ENCODE assay signal across 8 mouse cellular contexts in the genomic region with DNA sequence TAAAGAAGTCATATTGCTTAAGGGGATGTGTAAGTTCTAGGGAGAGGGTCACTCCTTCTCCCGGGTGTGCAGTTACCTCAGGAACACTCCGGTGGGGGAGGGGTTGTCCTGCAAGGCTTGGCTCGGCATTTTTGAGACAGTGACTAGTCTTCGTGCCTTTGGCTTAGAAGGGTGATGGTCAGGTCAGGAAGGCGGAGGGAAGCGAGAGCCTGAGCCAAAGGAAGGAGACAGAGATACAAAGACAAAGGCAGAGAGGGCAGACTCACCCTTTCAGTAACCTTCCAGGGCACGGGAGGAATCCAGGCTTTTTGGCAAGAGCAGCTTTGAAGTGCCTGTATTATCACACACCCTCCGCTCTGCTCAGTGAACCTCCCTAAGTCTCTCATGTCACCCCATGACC. TPM values are rescaled to one million over a fixed set of nuclear protein-coding genes. Genes with fewer than 3 reads are reported as not detected.
DNase-seq lines count a peak whose midpoint lies in the region; ATAC-seq lines count a peak whose summit lies in the region.

No protein-coding gene starts in this region.

- no peak overlapping the region; the same call in 1 of the 2 replicates for H3K4me3 ChIP-seq in heart, embryonic 10.5 days
- H3K4me3 ChIP-seq in liver, embryonic 16.5 days (ENCODE audit: low read depth, low read length), result no peak overlapping the region

- H3K27ac ChIP-seq in heart, embryonic 10.5 days, result peak overlapping the region; percentile 92
- H3K27ac ChIP-seq in liver, embryonic 16.5 days (ENCODE audit: low read length), result peak overlapping the region; percentile 77

- H3K9me3 ChIP-seq in heart, embryonic 10.5 days, result no peaks in the 10 kb centered on the region
- no peaks in the 10 kb centered on the region for H3K9me3 ChIP-seq in liver, embryonic 16.5 days (replicated peaks; ENCODE audit: control insufficient read depth, low read length)

- ATAC-seq in liver, embryonic 16.5 days (ENCODE audit: low read depth), result no peak
- no peak for ATAC-seq in cerebellum, adult (ENCODE audit: insufficient number of reproducible peaks, low FRiP score, low TSS enrichment)

- H3K9ac ChIP-seq in liver, embryonic 16.5 days (ENCODE audit: low read depth, low read length), result no peak overlapping the region; the same call in 1 of the 2 replicates

- no peak for DNase-seq in heart, embryonic 10.5 days (ENCODE audit: low spot score)
- DNase-seq in heart, adult 8-10 months (ENCODE audit: low spot score), result no peak
- peak; percentile 69 for DNase-seq in adrenal gland, postnatal 10 days
- peak; percentile 54 for DNase-seq in kidney, adult 11 months
- DNase-seq in spleen, postnatal 4 days (ENCODE audit: low spot score in 2 of 2), result no peak
- DNase-seq in right cerebral cortex, postnatal 14 days, result no peak

- H3K4me1 ChIP-seq in heart, embryonic 10.5 days, result peaks cover 51% of the 10 kb centered on the region
- peaks cover 72% of the 10 kb centered on the region for H3K4me1 ChIP-seq in liver, embryonic 16.5 days (ENCODE audit: control insufficient read depth, low read depth, low read length)

- H3K36me3 ChIP-seq in heart, embryonic 10.5 days, result peaks cover 10% of the 10 kb centered on the region
- H3K36me3 ChIP-seq in liver, embryonic 16.5 days (ENCODE audit: control insufficient read depth, insufficient read depth), result no peaks in the 10 kb centered on the region; the same call in 1 of the 2 replicates

- no peak overlapping the region for H3K4me2 ChIP-seq in liver, embryonic 16.5 days (ENCODE audit: low read depth, low read length)

- WGBS in heart, embryonic 10.5 days, result 35% methylated on average over 8 of the region's 8 CpGs
- WGBS in liver, embryonic 16.5 days (ENCODE audit: insufficient replicate concordance), result 48% methylated on average over 8 of the region's 8 CpGs

- H3K27me3 ChIP-seq in heart, embryonic 10.5 days (ENCODE audit: insufficient read depth, poor library complexity, severe bottlenecking), result no peaks in the 10 kb centered on the region
- H3K27me3 ChIP-seq in liver, embryonic 16.5 days (ENCODE audit: control insufficient read depth, insufficient read depth, low read depth, low read length), result no peaks in the 10 kb centered on the region

RNA-seq across cellular contexts. Expression of a gene that starts 1.4 kb away (rescaled TPM):
- polyA plus RNA-seq in heart, embryonic 10.5 days (2016; fragmentation: Nextera tagmentation; extraction: Ambion mirVana), result 427 and 466 TPM in 2 replicates
- total RNA-seq in heart, adult 8-10 months (2022), result 100 to 1,000 TPM; 175 to 339 (median 222) TPM
- total RNA-seq in adrenal gland, postnatal 10 days (2021), result 100 to 1,000 TPM; 601 to 606 TPM
- 295 and 318 TPM in 2 replicates for polyA plus RNA-seq in liver, embryonic 16.5 days (2015; fragmentation: Nextera tagmentation; extraction: Ambion mirVana)

RNA-seq across cellular contexts. Expression of a gene that starts 9.6 kb away (rescaled TPM):
- polyA plus RNA-seq in heart, embryonic 10.5 days (2016; fragmentation: Nextera tagmentation; extraction: Ambion mirVana), result 45.8 and 70.0 TPM in 2 replicates
- total RNA-seq in heart, adult 8-10 months (2022), result 10 to 100 TPM; 14.7 to 17.9 (median 17.1) TPM
- total RNA-seq in adrenal gland, postnatal 10 days (2021), result 10 to 100 TPM; 34.4 to 35.2 TPM
- polyA plus RNA-seq in liver, embryonic 16.5 days (2015; fragmentation: Nextera tagmentation; extraction: Ambion mirVana), result 24.0 and 25.1 TPM in 2 replicates

RNA-seq across cellular contexts. Expression of a gene that starts 11.4 kb away (rescaled TPM):
- polyA plus RNA-seq in heart, embryonic 10.5 days (2016; fragmentation: Nextera tagmentation; extraction: Ambion mirVana), result 26.5 and 35.7 TPM in 2 replicates
- 1 to 10 TPM in 2 of 4 experiments, under 1 TPM in 2; 0.69 to 1.0 (median 0.88) TPM for total RNA-seq in heart, adult 8-10 months (2022)
- total RNA-seq in adrenal gland, postnatal 10 days (2021), result 1 to 10 TPM; 5.2 to 6.1 TPM
- 2.7 and 3.1 TPM in 2 replicates for polyA plus RNA-seq in liver, embryonic 16.5 days (2015; fragmentation: Nextera tagmentation; extraction: Ambion mirVana)

RNA-seq across cellular contexts. Expression of a gene that starts 22.4 kb away (rescaled TPM):
- polyA plus RNA-seq in heart, embryonic 10.5 days (2016; fragmentation: Nextera tagmentation; extraction: Ambion mirVana), result 63.6 and 68.2 TPM in 2 replicates
- total RNA-seq in heart, adult 8-10 months (2022), result 10 to 100 TPM; 30.2 to 31.3 (median 31.0) TPM
- 10 to 100 TPM; 87.8 to 88.2 TPM for total RNA-seq in adrenal gland, postnatal 10 days (2021)
- polyA plus RNA-seq in liver, embryonic 16.5 days (2015; fragmentation: Nextera tagmentation; extraction: Ambion mirVana), result 18.0 and 20.8 TPM in 2 replicates

RNA-seq across cellular contexts. Expression of a gene that starts 25.6 kb away (rescaled TPM):
- polyA plus RNA-seq in heart, embryonic 10.5 days (2016; fragmentation: Nextera tagmentation; extraction: Ambion mirVana), result 33.8 and 44.4 TPM in 2 replicates
- total RNA-seq in heart, adult 8-10 months (2022), result 1 to 10 TPM; 2.6 to 6.3 (median 4.1) TPM
- total RNA-seq in adrenal gland, postnatal 10 days (2021), result 10 to 100 TPM; 11.7 to 17.1 TPM
- 13.1 and 14.2 TPM in 2 replicates for polyA plus RNA-seq in liver, embryonic 16.5 days (2015; fragmentation: Nextera tagmentation; extraction: Ambion mirVana)

Comparison
In these comparisons a context has a peak if more than half of its experiments do, and no peak if none do; other contexts are left out.
1. DNase-seq: peak in adrenal gland, postnatal 10 days (single experiment) and kidney, adult 11 months (single experiment); none in heart, embryonic 10.5 days (single experiment), heart, adult 8-10 months (single experiment), spleen, postnatal 4 days (0 of 2) and right cerebral cortex, postnatal 14 days (single experiment).